Mouse (Mus musculus): ENCODE measurements around the gene Maf. TPM values are rescaled to one million over a fixed set of nuclear protein-coding genes. Genes with fewer than 3 reads are reported as not detected.

The Maf gene
- total RNA-seq, 1 experiment, result 1.4 TPM

DNA sequence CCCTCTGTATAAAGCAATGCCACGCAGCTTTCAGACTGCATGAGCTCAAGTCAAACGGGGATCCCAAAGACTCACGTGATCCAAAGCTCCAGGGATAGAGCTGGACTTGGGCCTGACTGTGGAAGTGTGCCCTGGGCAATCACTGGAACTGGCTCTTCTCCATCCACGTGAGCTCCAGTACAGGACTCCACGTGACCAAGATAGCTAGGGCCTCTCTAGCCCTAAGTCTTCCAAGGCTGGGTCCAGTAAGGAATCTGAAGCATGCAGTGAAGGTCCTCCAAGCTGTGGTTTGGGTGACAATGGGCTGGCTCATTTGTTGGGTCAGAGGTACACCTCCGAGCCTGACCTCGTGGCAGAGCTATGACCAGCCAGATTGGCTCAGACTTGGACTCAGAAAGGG is 11.5 kb upstream of the Maf start:
- TF ChIP-seq HCFC1 (IDR thresholded peaks at IDR 0.05; ENCODE audit: borderline replicate concordance, insufficient read depth, low read length) (no peak), CHD2 (IDR thresholded peaks at IDR 0.05; ENCODE audit: low read depth, low read length) (no peak), MAFK (IDR thresholded peaks at IDR 0.05; ENCODE audit: insufficient read depth, low read depth, low read length) (no peak), ZC3H11A (IDR thresholded peaks at IDR 0.05; ENCODE audit: borderline replicate concordance, low read depth, low read length) (no peak), ZNF384 (IDR thresholded peaks at IDR 0.05; ENCODE audit: low read depth, low read length) (no peak)
- H3K9ac ChIP-seq (ENCODE audit: insufficient read depth, low read depth, low read length, poor library complexity, severe bottlenecking), result no peak overlapping the region
- no peak overlapping the region for H3K27ac ChIP-seq (ENCODE audit: insufficient read depth, low read depth, low read length, poor library complexity, severe bottlenecking)
- H3K36me3 ChIP-seq (ENCODE audit: control insufficient read depth, insufficient read depth, low read length, poor library complexity, severe bottlenecking), result no peaks in the 10 kb centered on the region
- in situ Hi-C loops (cut with MboI; ENCODE audit: low sequenced_read_pairs in 2 of 2, unreplicated experiment in 2 of 2), result no loop called here
- no peak overlapping the region for H3K4me3 ChIP-seq (ENCODE audit: insufficient read depth in 1 of 2, low read depth in 1 of 2, low read length in 2 of 2, poor library complexity in 1 of 2, severe bottlenecking in 1 of 2)
- no peaks in the 10 kb centered on the region for H3K4me1 ChIP-seq (ENCODE audit: control insufficient read depth in 2 of 2, insufficient read depth in 2 of 2, low read length in 2 of 2, poor library complexity in 1 of 2)
- no peak for DNase-seq (ENCODE audit: low read depth, low spot score)
- no peaks in the 10 kb centered on the region for H3K9me3 ChIP-seq (ENCODE audit: control insufficient read depth, insufficient read depth, low read depth, low read length)

DNA sequence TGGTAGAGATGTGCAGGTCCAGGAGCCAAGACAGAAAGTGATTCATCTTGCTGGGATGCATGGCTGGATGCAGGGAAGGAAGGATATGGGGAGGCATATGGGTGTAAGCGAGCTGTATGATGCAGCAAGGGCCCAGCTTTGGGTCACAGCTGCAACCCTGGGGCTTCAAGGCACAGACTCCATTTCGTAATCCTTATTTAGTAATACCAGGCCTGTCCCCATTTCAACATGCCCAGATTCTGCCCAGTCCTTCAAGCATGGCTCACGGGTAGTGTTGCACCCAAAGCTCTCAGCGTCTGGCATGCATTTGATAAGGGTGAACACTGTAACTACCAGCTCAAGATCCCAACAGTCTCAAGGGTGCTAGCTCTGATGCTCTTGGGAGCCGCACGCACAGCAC is 11.0 kb upstream of the Maf start:
- in situ Hi-C loops (cut with MboI; ENCODE audit: low sequenced_read_pairs in 2 of 2, unreplicated experiment in 2 of 2), result no loop called here
- no peaks in the 10 kb centered on the region for H3K36me3 ChIP-seq (ENCODE audit: control insufficient read depth, insufficient read depth, low read length, poor library complexity, severe bottlenecking)
- H3K9ac ChIP-seq (ENCODE audit: insufficient read depth, low read depth, low read length, poor library complexity, severe bottlenecking), result no peak overlapping the region
- H3K27ac ChIP-seq (ENCODE audit: insufficient read depth, low read depth, low read length, poor library complexity, severe bottlenecking), result no peak overlapping the region
- no peaks in the 10 kb centered on the region for H3K4me1 ChIP-seq (ENCODE audit: control insufficient read depth in 2 of 2, insufficient read depth in 2 of 2, low read length in 2 of 2, poor library complexity in 1 of 2)
- TF ChIP-seq ZC3H11A (IDR thresholded peaks at IDR 0.05; ENCODE audit: borderline replicate concordance, low read depth, low read length), result no peak
- no peak for TF ChIP-seq CHD2 (IDR thresholded peaks at IDR 0.05; ENCODE audit: low read depth, low read length)
- TF ChIP-seq ZNF384 (IDR thresholded peaks at IDR 0.05; ENCODE audit: low read depth, low read length), result no peak
- TF ChIP-seq HCFC1 (IDR thresholded peaks at IDR 0.05; ENCODE audit: borderline replicate concordance, insufficient read depth, low read length), result no peak
- TF ChIP-seq MAFK (IDR thresholded peaks at IDR 0.05; ENCODE audit: insufficient read depth, low read depth, low read length), result no peak
- H3K4me3 ChIP-seq (ENCODE audit: insufficient read depth in 1 of 2, low read depth in 1 of 2, low read length in 2 of 2, poor library complexity in 1 of 2, severe bottlenecking in 1 of 2), result no peak overlapping the region
- DNase-seq (ENCODE audit: low read depth, low spot score), result no peak
- no peaks in the 10 kb centered on the region for H3K9me3 ChIP-seq (ENCODE audit: control insufficient read depth, insufficient read depth, low read depth, low read length)

DNA sequence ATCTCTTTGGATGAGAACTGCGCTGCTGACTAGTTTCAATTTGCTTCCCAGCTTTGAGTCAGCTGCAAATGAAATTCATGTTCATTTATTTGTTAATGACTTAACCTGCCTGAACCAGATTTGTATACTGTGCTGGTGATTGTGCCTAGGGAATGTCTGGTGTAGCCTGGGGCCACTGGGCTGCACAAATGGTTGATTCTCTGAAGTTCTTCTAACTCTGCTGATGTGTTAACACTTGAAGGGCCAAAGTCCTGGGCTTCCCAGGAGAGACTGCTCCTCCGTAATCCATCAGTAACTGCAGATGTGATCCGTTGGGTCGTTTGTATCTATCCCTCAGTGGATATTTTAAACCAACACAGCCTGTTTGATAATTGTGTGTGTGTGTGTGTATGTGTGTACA is 7.7 kb upstream of the Maf start:
- no peak for DNase-seq (ENCODE audit: low read depth, low spot score)
- Histone ChIP-seq H3K4me1 (ENCODE audit: control insufficient read depth in 2 of 2, insufficient read depth in 2 of 2, low read length in 2 of 2, poor library complexity in 1 of 2) (no peaks in the 10 kb centered on the region), H3K27ac (ENCODE audit: insufficient read depth, low read depth, low read length, poor library complexity, severe bottlenecking) (no peak overlapping the region), H3K4me3 (ENCODE audit: insufficient read depth in 1 of 2, low read depth in 1 of 2, low read length in 2 of 2, poor library complexity in 1 of 2, severe bottlenecking in 1 of 2) (no peak overlapping the region), H3K36me3 (ENCODE audit: control insufficient read depth, insufficient read depth, low read length, poor library complexity, severe bottlenecking) (no peaks in the 10 kb centered on the region), H3K9ac (ENCODE audit: insufficient read depth, low read depth, low read length, poor library complexity, severe bottlenecking) (no peak overlapping the region), H3K9me3 (ENCODE audit: control insufficient read depth, insufficient read depth, low read depth, low read length) (no peaks in the 10 kb centered on the region)
- in situ Hi-C loops (cut with MboI; ENCODE audit: low sequenced_read_pairs in 2 of 2, unreplicated experiment in 2 of 2), result no loop called here
- TF ChIP-seq HCFC1 (IDR thresholded peaks at IDR 0.05; ENCODE audit: borderline replicate concordance, insufficient read depth, low read length), result no peak
- TF ChIP-seq CHD2 (IDR thresholded peaks at IDR 0.05; ENCODE audit: low read depth, low read length), result no peak
- no peak for TF ChIP-seq MAFK (IDR thresholded peaks at IDR 0.05; ENCODE audit: insufficient read depth, low read depth, low read length)
- TF ChIP-seq ZC3H11A (IDR thresholded peaks at IDR 0.05; ENCODE audit: borderline replicate concordance, low read depth, low read length), result no peak
- TF ChIP-seq ZNF384 (IDR thresholded peaks at IDR 0.05; ENCODE audit: low read depth, low read length), result no peak

DNA sequence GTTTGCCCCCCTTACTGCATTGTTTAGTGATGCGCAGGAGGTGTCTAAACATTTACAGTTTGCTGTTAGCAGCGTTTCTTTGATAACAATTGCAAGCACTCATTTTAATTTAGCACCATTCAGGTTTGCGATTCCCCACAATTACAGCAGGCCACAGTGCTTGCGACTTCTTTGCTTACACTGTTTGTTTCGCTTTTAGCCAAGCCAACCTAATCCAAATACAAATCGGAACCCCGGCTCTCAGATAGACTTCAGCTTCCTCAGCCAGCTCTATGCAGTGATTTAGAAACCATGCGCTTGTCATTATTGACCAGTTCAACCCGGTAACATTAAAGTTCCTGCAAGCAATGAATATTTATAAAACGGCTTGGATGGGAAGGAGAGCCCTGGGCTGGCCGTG is 3.5 kb upstream of the Maf start:
- Histone ChIP-seq H3K27ac (ENCODE audit: insufficient read depth, low read depth, low read length, poor library complexity, severe bottlenecking) (no peak overlapping the region), H3K36me3 (ENCODE audit: control insufficient read depth, insufficient read depth, low read length, poor library complexity, severe bottlenecking) (no peaks in the 10 kb centered on the region), H3K4me3 (ENCODE audit: insufficient read depth in 1 of 2, low read depth in 1 of 2, low read length in 2 of 2, poor library complexity in 1 of 2, severe bottlenecking in 1 of 2) (no peak overlapping the region), H3K4me1 (ENCODE audit: control insufficient read depth in 2 of 2, insufficient read depth in 2 of 2, low read length in 2 of 2, poor library complexity in 1 of 2) (no peaks in the 10 kb centered on the region), H3K9ac (ENCODE audit: insufficient read depth, low read depth, low read length, poor library complexity, severe bottlenecking) (no peak overlapping the region), H3K9me3 (ENCODE audit: control insufficient read depth, insufficient read depth, low read depth, low read length) (no peaks in the 10 kb centered on the region)
- in situ Hi-C loops (cut with MboI; ENCODE audit: low sequenced_read_pairs in 2 of 2, unreplicated experiment in 2 of 2), result no loop called here
- TF ChIP-seq ZNF384 (IDR thresholded peaks at IDR 0.05; ENCODE audit: low read depth, low read length) (no peak), MAFK (IDR thresholded peaks at IDR 0.05; ENCODE audit: insufficient read depth, low read depth, low read length) (no peak), ZC3H11A (IDR thresholded peaks at IDR 0.05; ENCODE audit: borderline replicate concordance, low read depth, low read length) (no peak), HCFC1 (IDR thresholded peaks at IDR 0.05; ENCODE audit: borderline replicate concordance, insufficient read depth, low read length) (no peak), CHD2 (IDR thresholded peaks at IDR 0.05; ENCODE audit: low read depth, low read length) (no peak)
- DNase-seq (ENCODE audit: low read depth, low spot score), result no peak

DNA sequence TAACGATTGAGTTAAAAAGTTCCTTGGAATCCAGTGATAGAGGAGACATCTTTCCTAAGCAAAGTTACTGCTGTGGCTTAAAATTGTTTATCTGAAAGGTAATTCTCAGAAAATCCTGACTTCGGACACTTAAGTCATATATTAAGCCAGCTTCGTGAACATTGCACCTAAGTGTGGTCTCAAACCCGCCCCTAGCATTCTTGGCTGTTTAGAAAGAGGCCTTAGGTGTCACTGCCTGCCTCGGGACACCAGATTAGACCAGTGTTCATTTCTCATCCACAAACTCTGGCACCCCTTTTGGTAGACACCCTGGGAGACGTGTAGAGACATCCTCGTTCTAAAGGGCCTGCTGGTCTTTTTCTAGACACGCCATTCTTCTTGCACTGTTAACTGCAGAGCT is 2.3 kb upstream of the Maf start:
- TF ChIP-seq CHD2 (IDR thresholded peaks at IDR 0.05; ENCODE audit: low read depth, low read length), result no peak
- no peak for TF ChIP-seq HCFC1 (IDR thresholded peaks at IDR 0.05; ENCODE audit: borderline replicate concordance, insufficient read depth, low read length)
- TF ChIP-seq MAFK (IDR thresholded peaks at IDR 0.05; ENCODE audit: insufficient read depth, low read depth, low read length), result no peak
- TF ChIP-seq ZC3H11A (IDR thresholded peaks at IDR 0.05; ENCODE audit: borderline replicate concordance, low read depth, low read length), result no peak
- no peak for TF ChIP-seq ZNF384 (IDR thresholded peaks at IDR 0.05; ENCODE audit: low read depth, low read length)
- in situ Hi-C loops (cut with MboI; ENCODE audit: low sequenced_read_pairs in 2 of 2, unreplicated experiment in 2 of 2), result no loop called here
- Histone ChIP-seq H3K36me3 (ENCODE audit: control insufficient read depth, insufficient read depth, low read length, poor library complexity, severe bottlenecking) (no peaks in the 10 kb centered on the region), H3K27ac (ENCODE audit: insufficient read depth, low read depth, low read length, poor library complexity, severe bottlenecking) (no peak overlapping the region), H3K9me3 (ENCODE audit: control insufficient read depth, insufficient read depth, low read depth, low read length) (no peaks in the 10 kb centered on the region), H3K4me1 (ENCODE audit: control insufficient read depth in 2 of 2, insufficient read depth in 2 of 2, low read length in 2 of 2, poor library complexity in 1 of 2) (no peaks in the 10 kb centered on the region), H3K9ac (ENCODE audit: insufficient read depth, low read depth, low read length, poor library complexity, severe bottlenecking) (no peak overlapping the region), H3K4me3 (ENCODE audit: insufficient read depth in 1 of 2, low read depth in 1 of 2, low read length in 2 of 2, poor library complexity in 1 of 2, severe bottlenecking in 1 of 2) (no peak overlapping the region)
- no peak for DNase-seq (ENCODE audit: low read depth, low spot score)
